Mouse (Mus musculus) small intestine, adult 2 months (tissue): ENCODE measurements around the gene Xpo1.

Experiments used
- CTCF ChIP-seq: fragments of 200-500 bp; IDR thresholded peaks from 2 replicates; pipeline ENCODE4 v1.5.1; 2012; ENCODE audit warnings: low read depth, mild to moderate bottlenecking, control low read depth, inconsistent platforms, low read length, moderate library complexity, mixed read lengths; ENCODE audit not compliant: insufficient replicate concordance, insufficient read length; ENCODE audit errors: extremely low read depth
- POLR2A ChIP-seq: fragments of 200-500 bp; IDR thresholded peaks from 2 replicates; pipeline ENCODE4 v1.6.1; 2012; ENCODE audit warnings: low read depth, mild to moderate bottlenecking, control low read depth, inconsistent platforms, low read length, moderate library complexity

DNA sequence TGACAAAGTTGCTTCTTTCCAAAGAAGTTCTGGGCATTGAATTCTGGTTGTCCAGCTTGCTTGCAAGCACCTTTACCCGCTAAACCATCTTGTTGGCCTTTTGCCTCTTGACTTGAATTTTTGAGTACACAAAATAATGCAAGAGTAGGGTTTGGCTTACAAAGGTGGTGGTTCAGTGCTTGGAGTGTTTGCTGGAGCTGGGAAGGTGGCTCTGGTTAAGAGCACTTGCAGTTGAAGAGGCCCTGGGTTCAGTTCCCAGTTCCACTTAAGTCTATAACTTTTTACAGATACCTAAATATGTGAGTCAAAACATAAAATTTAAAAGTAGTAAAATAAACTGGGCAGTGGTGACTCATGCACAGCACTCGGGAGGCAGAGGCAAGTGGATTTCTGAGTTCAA lies 42.5 kb downstream of the Xpo1 start:
- no peak for TF ChIP-seq CTCF
- no peak for TF ChIP-seq POLR2A
